Mouse (Mus musculus): Measurements from ENCODE around the gene Myd88.

DNA sequence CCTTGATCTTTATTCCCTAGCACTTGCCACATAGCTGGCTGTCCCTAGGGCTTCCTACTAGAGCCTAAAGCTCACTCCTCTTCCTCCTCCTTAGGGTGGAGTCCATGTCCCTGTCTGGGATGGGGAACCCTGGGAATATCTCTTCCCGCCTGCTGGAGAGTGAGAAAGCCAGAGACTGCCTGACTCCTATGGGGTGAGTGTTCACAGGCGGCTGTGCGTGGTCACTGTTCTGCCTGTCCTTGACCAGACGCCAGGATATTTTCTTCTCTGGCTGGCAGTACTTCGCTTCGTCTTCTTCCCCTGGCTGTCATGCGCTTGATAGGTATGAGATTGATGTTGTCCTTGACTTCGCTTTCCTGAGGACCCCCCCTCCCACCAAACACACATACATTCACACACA lies 5.2 kb upstream of the Myd88 start:
- no peak for TF ChIP-seq CTCF (IDR thresholded peaks at IDR 0.05; ENCODE audit: control insufficient read depth, insufficient read depth, insufficient replicate concordance, low read depth, low read length)
- TF ChIP-seq POLR2A (IDR thresholded peaks at IDR 0.05; ENCODE audit: control insufficient read depth, low read depth, low read length), result no peak

Data from testis, adult 2 months (tissue).